Mouse (Mus musculus) C2C12 (cell line): ENCODE measurements at regions not wholly inside any gene's neighbourhood (a gene's known extent, or its start where the extent isn't known, plus 50 kb on each side); places are given as distances from the start of the nearest gene placed in this dataset.

Experiments used
- CEBPB ChIP-seq: IDR thresholded peaks from one replicate; pipeline ENCODE4 v1.6.1; 2011; ENCODE audit warnings: low read depth, mild to moderate bottlenecking, control low read depth, moderate library complexity
- CTCF ChIP-seq: IDR thresholded peaks from one replicate; pipeline ENCODE4 v1.5.1; 2011; ENCODE audit not compliant: control insufficient read depth, insufficient read depth, insufficient read length
- FOSL1 ChIP-seq: IDR thresholded peaks from one replicate; pipeline ENCODE4 v1.8.0; 2011; ENCODE audit warnings: mild to moderate bottlenecking, low read length; ENCODE audit not compliant: poor library complexity, insufficient read depth, severe bottlenecking
- MAX ChIP-seq: IDR thresholded peaks from one replicate; pipeline ENCODE4 v1.6.1; 2011; ENCODE audit warnings: mild to moderate bottlenecking, control low read depth
- MYOD1 ChIP-seq: IDR thresholded peaks from one replicate; pipeline ENCODE4 v1.6.1; 2011; ENCODE audit warnings: low read depth; ENCODE audit not compliant: control insufficient read depth, insufficient read length
- MYOG ChIP-seq: IDR thresholded peaks from one replicate; pipeline ENCODE4 v1.6.1; 2011; ENCODE audit not compliant: control insufficient read depth, insufficient read length; ENCODE audit errors: extremely low read depth
- USF1 ChIP-seq: IDR thresholded peaks from one replicate; pipeline ENCODE4 v1.6.1; 2011; ENCODE audit warnings: low read depth, mild to moderate bottlenecking, control low read depth, moderate library complexity

- TF ChIP-seq CTCF (no peak), FOSL1 (no peak), MYOD1 (no peak), USF1 (no peak), CEBPB (no peak), MAX (no peak), MYOG (no peak)
Observed at GRCm38 (mm10) chr15:25018937-25019336, 394.6 kb downstream of the Basp1 start.
